Mouse (Mus musculus) C2C12 (cell line): ENCODE results near the gene Krtap9-1.

Source experiments
- CTCF ChIP-seq: IDR thresholded peaks from one replicate; pipeline ENCODE4 v1.5.1; 2011; ENCODE audit not compliant: control insufficient read depth, insufficient read depth, insufficient read length
- MAX ChIP-seq: IDR thresholded peaks from one replicate; pipeline ENCODE4 v1.6.1; 2011; ENCODE audit warnings: mild to moderate bottlenecking, control low read depth
- MYOD1 ChIP-seq: IDR thresholded peaks from one replicate; pipeline ENCODE4 v1.6.1; 2011; ENCODE audit warnings: low read depth; ENCODE audit not compliant: control insufficient read depth, insufficient read length
- MYOG ChIP-seq: IDR thresholded peaks from one replicate; pipeline ENCODE4 v1.6.1; 2011; ENCODE audit not compliant: control insufficient read depth, insufficient read length; ENCODE audit errors: extremely low read depth
- USF1 ChIP-seq: IDR thresholded peaks from one replicate; pipeline ENCODE4 v1.6.1; 2011; ENCODE audit warnings: low read depth, mild to moderate bottlenecking, control low read depth, moderate library complexity

GRCm38 (mm10) chr11:99837966-99838365 is 35.2 kb upstream of the Krtap9-1 start, which contains the start of gene 2300003K06Rik:
- TF ChIP-seq CTCF = no peak
- no peak for TF ChIP-seq USF1
- no peak for TF ChIP-seq MAX
- TF ChIP-seq MYOD1 = no peak
- TF ChIP-seq MYOG = no peak
